Mouse (Mus musculus) lung, adult 2 months (tissue): ENCODE measurements around the gene Msantd3. TPM values are rescaled to one million over a fixed set of nuclear protein-coding genes. Genes with fewer than 3 reads are reported as not detected.

Source experiments
- DNase-seq: peaks from one replicate; pipeline ENCODE4 v3.0.0; 2022
- H3K4me1 ChIP-seq: fragments of 200-500 bp; 2 replicates; pipeline ENCODE4 v1.6.1; 2011; ENCODE audit warnings: low read length; ENCODE audit not compliant: control insufficient read depth, insufficient read depth
- H3K4me3 ChIP-seq: fragments of 200-500 bp; replicated peaks from 2 replicates; pipeline ENCODE3; 2011; ENCODE audit warnings: low read depth, mild to moderate bottlenecking, control low read depth, low read length; ENCODE audit errors: extremely low read depth
- CTCF ChIP-seq: fragments of 200-500 bp; IDR thresholded peaks from 2 replicates; pipeline ENCODE4 v1.5.1; 2011; ENCODE audit warnings: mild to moderate bottlenecking, low read length, control low read depth; ENCODE audit not compliant: insufficient read depth
- POLR2A ChIP-seq: fragments of 200-500 bp; IDR thresholded peaks from 2 replicates; pipeline ENCODE4 v1.6.1; 2011; ENCODE audit warnings: low read depth, mild to moderate bottlenecking, control low read depth, low read length, borderline replicate concordance; ENCODE audit errors: extremely low read depth
- WGBS: fragments of 180-500 bp; shearing (Covaris S2); methylation state at CpG from one replicate; pipeline ENCODE4 v1.1.7; 2018; 5-methylcytosine and 5-hydroxymethylcytosine counted together
- polyA plus RNA-seq: library from polyadenylated mRNA; depleted of rRNA; stranded (reverse); fragments of >200 nt; gene quantifications from 2 replicates; pipeline ENCODE4 v1.2.3, GENCODE M21; 2012; rRNA removed

Gene Msantd3
- 3.6 and 6.9 TPM in 2 replicates for polyA plus RNA-seq

DNA sequence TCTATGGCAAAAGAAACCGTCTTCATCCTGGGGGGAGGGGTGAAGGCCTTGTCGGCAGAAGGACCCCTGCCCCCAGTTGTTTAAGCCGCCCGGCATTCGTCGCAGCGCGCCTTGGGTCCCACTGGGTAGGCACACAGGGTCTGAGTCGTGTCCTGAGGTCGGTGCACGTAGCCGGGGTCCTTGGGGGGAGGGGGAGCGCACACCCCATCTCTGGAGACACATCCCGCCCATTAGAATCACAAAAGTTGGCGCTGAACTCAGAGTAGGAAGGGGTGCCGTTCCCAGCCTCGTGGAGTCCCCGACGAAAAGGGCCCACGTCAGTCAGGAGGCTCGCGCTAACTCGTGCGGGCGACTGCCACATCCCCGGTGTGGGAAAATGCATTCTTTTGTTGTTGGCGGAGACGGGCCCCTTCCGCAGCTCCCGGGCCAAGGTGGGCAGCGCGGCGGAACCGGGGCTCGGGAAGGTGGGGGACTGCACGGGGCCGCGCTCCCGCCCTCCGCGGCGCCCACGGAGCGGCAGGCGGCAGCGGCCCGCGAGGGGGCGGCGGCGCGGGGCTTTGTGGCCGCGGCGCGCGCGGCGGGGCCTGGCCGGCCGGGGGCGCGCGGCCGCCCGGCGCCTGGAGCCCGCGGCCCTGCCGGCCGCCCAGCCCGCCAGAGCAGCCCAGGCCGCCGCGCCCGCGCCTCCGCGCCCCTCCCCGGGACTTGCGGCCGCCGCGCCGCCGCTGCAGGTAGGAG lies at the start of gene Msantd3:
TSS of gene Msantd3 (plus strand) at position 95 of the 735 bp plus-strand sequence.
- no peak for TF ChIP-seq CTCF
- TF ChIP-seq POLR2A = no peak
- Histone ChIP-seq H3K4me1 (peaks cover 7% of the 10 kb centered on the region), H3K4me3 (peak within 1 kb of the TSS; percentile 87)
- peak; percentile 44 for DNase-seq
- WGBS = 8% methylated on average over 86 of the region's 86 CpGs

DNA sequence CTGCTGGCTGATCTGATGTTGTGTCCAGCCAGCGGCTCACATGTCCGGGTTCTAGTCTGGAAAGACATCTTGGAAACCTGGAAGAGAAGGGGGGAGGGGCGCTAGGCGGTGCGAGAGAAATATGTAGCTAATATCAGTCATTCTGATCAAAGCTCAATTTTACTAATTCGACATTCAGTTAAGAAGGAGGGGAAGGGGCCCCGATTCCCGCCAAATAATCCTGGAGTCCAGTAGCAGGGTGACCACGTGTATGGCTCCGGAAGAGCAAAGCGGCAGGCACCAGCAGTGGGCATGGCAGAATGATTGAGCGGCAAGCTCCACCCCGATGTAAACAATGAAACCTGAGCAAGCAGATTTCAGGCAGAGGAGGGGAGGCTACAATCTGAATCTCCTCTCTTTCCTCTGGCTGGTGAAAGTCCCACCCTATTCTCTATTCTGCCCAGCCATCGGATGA lies 48.4 kb upstream of the Msantd3 start:
- DNase-seq = no peak
- 11% methylated on average over 14 of the region's 14 CpGs for WGBS
- TF ChIP-seq CTCF (no peak), POLR2A (no peak)
- Histone ChIP-seq H3K4me1 (no peaks in the 10 kb centered on the region), H3K4me3 (no peak overlapping the region)

DNA sequence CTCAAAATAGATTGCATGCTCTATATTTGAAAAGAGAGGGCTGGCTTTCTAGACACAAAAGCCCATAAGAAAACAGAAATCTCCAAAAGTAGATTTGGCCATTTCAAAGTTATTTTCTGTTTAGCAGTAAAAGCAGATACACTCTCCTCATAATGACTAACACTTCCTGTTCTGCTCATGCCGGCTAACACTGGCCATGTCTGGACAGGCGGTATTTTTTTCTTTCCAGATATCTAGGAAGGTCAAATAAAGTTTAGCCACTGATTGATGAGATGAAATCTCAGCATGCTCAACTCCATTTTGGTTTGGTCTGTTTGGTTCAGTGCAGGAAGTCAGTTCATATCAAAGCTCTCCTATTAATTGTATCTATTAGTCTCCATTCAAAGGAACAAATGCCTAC lies 47.2 kb upstream of the Msantd3 start:
- TF ChIP-seq CTCF (no peak), POLR2A (no peak)
- Histone ChIP-seq H3K4me3 (no peak overlapping the region), H3K4me1 (no peaks in the 10 kb centered on the region)
- no peak for DNase-seq
- 24% methylated on average over 2 of the region's 2 CpGs for WGBS

DNA sequence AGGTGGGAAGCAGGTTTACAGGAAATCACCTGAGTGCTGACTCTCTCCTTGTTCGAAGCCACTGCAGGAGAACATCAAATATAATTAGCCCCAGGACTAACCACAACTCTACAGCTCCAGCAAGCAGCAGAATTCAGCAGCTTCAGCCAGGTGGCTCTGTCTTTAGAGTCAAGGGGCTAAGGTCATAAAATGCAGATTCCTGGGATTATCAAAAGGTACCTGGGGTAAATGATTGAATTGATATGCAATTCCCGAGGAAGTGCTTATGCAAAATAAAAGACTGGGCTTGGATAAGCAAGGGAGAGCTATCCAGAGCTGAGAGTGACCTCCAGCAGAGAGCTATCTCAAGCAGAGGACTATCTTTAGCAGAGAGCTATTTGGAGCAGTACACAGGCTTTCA lies 28.9 kb upstream of the Msantd3 start:
- no peak for DNase-seq
- no peaks in the 10 kb centered on the region for H3K4me1 ChIP-seq
- no peak for TF ChIP-seq CTCF
- WGBS = 44% methylated on average over 2 of the region's 2 CpGs
- no peak overlapping the region for H3K4me3 ChIP-seq

DNA sequence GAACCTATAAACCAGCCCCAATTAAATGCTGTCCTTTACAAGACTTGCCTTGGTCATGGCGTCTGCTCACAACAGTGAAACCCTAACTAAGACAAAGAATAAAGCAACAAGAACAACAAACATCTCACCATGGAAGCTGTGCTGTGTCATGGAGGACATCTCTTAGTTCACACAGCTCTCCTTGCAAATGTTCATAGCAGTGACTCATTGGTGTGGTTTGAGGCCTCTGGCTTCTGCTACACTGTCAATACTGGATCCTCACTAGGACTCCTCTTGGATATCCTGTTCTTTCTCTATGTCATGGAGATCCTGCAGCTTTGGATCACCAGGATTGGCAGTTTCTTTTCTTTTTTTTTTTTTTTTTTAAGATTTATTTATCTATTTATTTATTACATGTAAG lies 10.2 kb upstream of the Msantd3 start:
- DNase-seq = no peak
- Histone ChIP-seq H3K4me3 (no peak overlapping the region), H3K4me1 (no peaks in the 10 kb centered on the region)
- WGBS = 100% methylated on average over 1 of the region's 1 CpGs
- TF ChIP-seq CTCF (no peak), POLR2A (no peak)

DNA sequence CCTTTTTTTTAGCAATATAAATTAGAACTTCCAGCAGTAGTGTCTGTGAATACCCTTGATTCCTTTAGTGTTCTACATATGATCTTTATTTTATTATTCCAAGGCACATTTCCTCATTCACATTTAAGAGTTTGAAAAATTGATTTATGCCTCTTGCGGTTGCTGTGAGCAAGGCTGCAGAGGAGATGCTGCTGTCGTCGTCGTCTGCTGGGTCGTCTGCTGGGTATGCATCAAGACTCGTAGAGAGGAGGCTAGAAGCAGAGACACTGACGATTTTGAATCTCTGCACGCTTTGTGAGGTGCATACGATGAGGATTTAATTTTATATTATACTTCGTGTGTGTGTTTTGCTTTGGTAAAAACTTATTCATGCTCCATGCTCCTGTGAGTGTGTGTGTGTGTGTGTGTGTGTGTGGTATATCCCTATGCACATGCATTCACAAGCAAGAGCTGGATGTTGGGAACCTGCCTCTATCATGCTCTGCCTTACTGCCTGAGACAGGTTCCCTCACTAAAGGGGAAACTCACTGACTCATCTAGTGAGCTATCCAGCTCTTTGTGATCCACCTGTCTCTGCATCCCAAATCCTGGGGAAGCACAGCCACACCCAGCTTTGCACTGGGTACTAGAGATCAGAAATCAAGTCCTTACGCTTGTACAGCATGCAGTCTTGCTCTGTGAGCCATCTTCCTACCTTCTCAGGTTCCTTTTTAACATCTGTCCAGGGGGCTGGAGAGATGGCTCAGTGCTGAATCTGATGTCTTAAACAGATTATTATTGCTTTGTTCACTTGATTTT lies 7.7 kb upstream of the Msantd3 start:
- 76% methylated on average over 11 of the region's 11 CpGs for WGBS
- TF ChIP-seq CTCF = no peak
- TF ChIP-seq POLR2A = no peak
- no peak for DNase-seq
- Histone ChIP-seq H3K4me1 (no peaks in the 10 kb centered on the region), H3K4me3 (no peak overlapping the region)

DNA sequence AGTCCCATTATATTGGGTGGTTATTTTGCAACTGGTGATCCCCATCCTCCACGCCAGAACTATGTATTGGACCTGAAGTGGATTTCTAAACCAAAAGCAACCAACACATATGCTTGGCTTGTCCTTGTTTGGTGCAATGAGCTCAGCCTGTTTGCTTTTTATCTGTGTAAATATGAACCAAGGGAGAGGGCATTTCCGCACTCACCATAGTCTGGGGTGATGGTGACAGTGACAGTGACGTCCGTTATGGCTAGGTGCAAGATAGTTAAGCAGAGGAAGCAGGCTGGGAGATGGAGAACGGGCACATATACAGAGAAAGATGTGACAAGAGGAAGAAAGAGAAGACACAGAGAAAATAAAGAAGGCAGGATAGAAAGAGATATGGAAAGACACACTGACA lies 3.5 kb upstream of the Msantd3 start:
- Histone ChIP-seq H3K4me1 (no peaks in the 10 kb centered on the region; the same call in 1 of the 2 replicates), H3K4me3 (no peak overlapping the region)
- DNase-seq = no peak
- TF ChIP-seq CTCF (no peak), POLR2A (no peak)
- 62% methylated on average over 5 of the region's 5 CpGs for WGBS

DNA sequence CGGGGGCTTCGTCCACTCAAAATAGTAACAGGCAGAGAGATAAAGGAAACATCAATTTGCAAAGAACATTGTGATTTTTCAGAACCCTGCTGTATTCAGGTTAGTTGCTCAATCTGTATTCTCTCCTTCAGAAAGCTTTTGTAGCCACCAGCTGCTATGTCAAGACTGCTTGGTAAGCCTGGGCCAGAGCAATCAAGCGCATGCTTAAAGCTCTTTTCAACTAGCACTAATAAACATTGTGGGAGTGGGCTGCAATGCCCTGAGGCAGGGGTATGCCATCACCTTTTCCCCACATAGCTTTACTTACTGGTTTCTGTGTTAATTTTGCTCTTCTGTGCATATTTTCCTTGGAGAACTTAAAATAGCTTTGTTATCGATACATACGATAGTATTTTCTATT lies 2.7 kb upstream of the Msantd3 start:
- DNase-seq = no peak
- Histone ChIP-seq H3K4me1 (peaks cover 6% of the 10 kb centered on the region), H3K4me3 (no peak overlapping the region)
- 89% methylated on average over 5 of the region's 5 CpGs for WGBS
- TF ChIP-seq POLR2A (no peak), CTCF (no peak)

DNA sequence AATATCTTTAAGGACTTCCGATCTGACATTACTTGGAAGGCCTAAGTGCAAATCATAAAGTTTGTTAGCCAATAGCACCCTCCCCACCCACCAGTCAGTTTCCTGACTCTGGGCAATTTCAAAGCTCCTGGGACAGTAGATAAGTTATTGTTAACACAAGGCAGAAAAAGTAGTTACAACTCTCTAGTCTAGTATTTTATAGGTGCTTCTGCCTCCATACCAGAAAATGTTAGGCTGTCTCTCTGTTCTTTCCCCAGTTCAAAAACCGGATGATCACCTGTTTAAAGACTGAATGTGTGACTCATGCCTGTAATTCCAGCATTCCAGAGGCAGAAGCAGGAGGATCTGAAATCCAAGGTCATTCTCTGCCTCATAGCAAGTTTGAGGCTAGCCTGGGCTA lies 1.2 kb upstream of the Msantd3 start:
- 83% methylated on average over 2 of the region's 2 CpGs for WGBS
- DNase-seq = no peak
- H3K4me3 ChIP-seq = no peak overlapping the region
- H3K4me1 ChIP-seq = peaks cover 7% of the 10 kb centered on the region
- no peak for TF ChIP-seq CTCF
- no peak for TF ChIP-seq POLR2A

DNA sequence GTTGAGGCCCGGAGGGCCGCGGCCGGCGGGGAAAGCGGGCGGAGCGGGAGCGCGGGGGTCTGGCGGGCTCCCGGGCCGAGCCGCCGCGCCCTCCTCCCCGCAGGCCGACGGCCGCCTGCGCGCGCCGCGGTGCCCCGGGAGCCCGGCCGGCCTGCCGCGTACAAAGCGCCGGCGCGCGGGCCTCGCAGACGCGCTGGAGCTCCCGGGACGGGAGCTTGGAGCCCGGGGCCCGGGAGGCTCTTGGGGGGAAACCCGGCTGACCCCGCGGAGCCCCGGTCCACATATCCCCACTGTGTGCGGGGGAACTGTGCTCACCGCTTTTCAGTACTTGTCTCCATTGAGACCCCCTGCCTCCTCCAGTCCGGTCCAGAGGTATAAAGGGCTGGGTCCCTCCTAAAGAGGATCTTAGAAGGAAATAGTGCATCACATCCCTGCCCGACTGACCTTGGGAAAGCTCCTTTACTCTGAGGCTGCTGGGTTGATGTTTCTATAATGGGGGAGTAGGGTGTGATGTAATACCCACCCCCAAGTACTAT lies 909 bp downstream of the Msantd3 start:
- DNase-seq = peak; percentile 53
- Histone ChIP-seq H3K4me3 (peak overlapping the region; percentile 76), H3K4me1 (peaks cover 7% of the 10 kb centered on the region)
- TF ChIP-seq CTCF = no peak
- no peak for TF ChIP-seq POLR2A
- WGBS = 1% methylated on average over 47 of the region's 50 CpGs
